Mouse (Mus musculus) mesoderm, embryonic 11.5 days (tissue): ENCODE measurements at regions not wholly inside any gene's neighbourhood (a gene's known extent, or its start where the extent isn't known, plus 50 kb on each side); places are given as distances from the start of the nearest gene placed in this dataset.

Experiments used
- DNase-seq: peaks from one replicate; pipeline ENCODE4 v3.0.0-alpha.2; 2012; ENCODE audit warnings: low read depth, low spot score

- DNase-seq, result no peak
These were observed 64.8 kb upstream of the 1600014C23Rik start for GRCm38 (mm10) chr17:45798456-45798855.

- DNase-seq, result no peak
These were observed 63.5 kb upstream of the 1600014C23Rik start for GRCm38 (mm10) chr17:45797121-45797520.

- no peak for DNase-seq
These were observed 61.3 kb upstream of the 1600014C23Rik start for GRCm38 (mm10) chr17:45794926-45795325.

GRCm38 (mm10) chr17:45790959-45791520 is 57.4 kb upstream of the 1600014C23Rik start:
- DNase-seq, result no peak

GRCm38 (mm10) chr17:45789777-45790176 is 56.1 kb upstream of the 1600014C23Rik start:
- no peak for DNase-seq

- DNase-seq, result no peak
These were observed 51.3 kb upstream of the 1600014C23Rik start for GRCm38 (mm10) chr17:45784905-45785304.

GRCm38 (mm10) chr17:45784496-45784895 is 50.9 kb upstream of the 1600014C23Rik start:
- no peak for DNase-seq
